Mouse (Mus musculus): Measurements from ENCODE around the gene C530025M09Rik.

The C530025M09Rik gene

GRCm38 (mm10) chr2:149830536-149831458, at the start of gene C530025M09Rik:
Gene C530025M09Rik (minus strand): TSS chr2:149831213.
- no peak for DNase-seq (ENCODE audit: low read depth)

GRCm38 (mm10) chr2:149877954-149878353, 46.9 kb upstream of the C530025M09Rik start:
- DNase-seq (ENCODE audit: low read depth) = no peak

- no peak for DNase-seq (ENCODE audit: low read depth)
Observed at GRCm38 (mm10) chr2:149873346-149873745, 42.3 kb upstream of the C530025M09Rik start.

GRCm38 (mm10) chr2:149872496-149872895, 41.5 kb upstream of the C530025M09Rik start:
- no peak for DNase-seq (ENCODE audit: low read depth)

GRCm38 (mm10) chr2:149870496-149870895, 39.5 kb upstream of the C530025M09Rik start:
- no peak for DNase-seq (ENCODE audit: low read depth)

- no peak for DNase-seq (ENCODE audit: low read depth)
Observed at GRCm38 (mm10) chr2:149865914-149866435, 35.0 kb upstream of the C530025M09Rik start.

- DNase-seq (ENCODE audit: low read depth) = no peak
Observed at GRCm38 (mm10) chr2:149861002-149861401, 30.0 kb upstream of the C530025M09Rik start.

GRCm38 (mm10) chr2:149848778-149849177, 17.8 kb upstream of the C530025M09Rik start:
- DNase-seq (ENCODE audit: low read depth) = no peak

GRCm38 (mm10) chr2:149844575-149844974, 13.6 kb upstream of the C530025M09Rik start:
- DNase-seq (ENCODE audit: low read depth) = no peak

- DNase-seq (ENCODE audit: low read depth) = no peak
Observed at GRCm38 (mm10) chr2:149839666-149840065, 8.7 kb upstream of the C530025M09Rik start.

GRCm38 (mm10) chr2:149836471-149837135, 5.6 kb upstream of the C530025M09Rik start:
- DNase-seq (ENCODE audit: low read depth) = no peak

GRCm38 (mm10) chr2:149835091-149835490, 4.1 kb upstream of the C530025M09Rik start:
- DNase-seq (ENCODE audit: low read depth) = no peak

GRCm38 (mm10) chr2:149832301-149832700, 1.3 kb upstream of the C530025M09Rik start:
- no peak for DNase-seq (ENCODE audit: low read depth)

GRCm38 (mm10) chr2:149831459-149832245, 639 bp upstream of the C530025M09Rik start:
- no peak for DNase-seq (ENCODE audit: low read depth)

GRCm38 (mm10) chr2:149829955-149830535, 968 bp downstream of the C530025M09Rik start:
- no peak for DNase-seq (ENCODE audit: low read depth)

- no peak for DNase-seq (ENCODE audit: low read depth)
Observed at GRCm38 (mm10) chr2:149828911-149829310, 2.1 kb downstream of the C530025M09Rik start, which contains the start of gene Syndig1. Gene Syndig1 (plus strand): TSS chr2:149829211.

- no peak for DNase-seq (ENCODE audit: low read depth)
Observed at GRCm38 (mm10) chr2:149820201-149820600, 10.8 kb downstream of the C530025M09Rik start.

- DNase-seq (ENCODE audit: low read depth) = no peak
Observed at GRCm38 (mm10) chr2:149819751-149820150, 11.3 kb downstream of the C530025M09Rik start.

GRCm38 (mm10) chr2:149818395-149818794, 12.6 kb downstream of the C530025M09Rik start:
- no peak for DNase-seq (ENCODE audit: low read depth)

- DNase-seq (ENCODE audit: low read depth) = no peak
Observed at GRCm38 (mm10) chr2:149812899-149813298, 18.1 kb downstream of the C530025M09Rik start.

GRCm38 (mm10) chr2:149805256-149805655, 25.8 kb downstream of the C530025M09Rik start:
- DNase-seq (ENCODE audit: low read depth) = no peak

All from c-Kit-positive CD71-negative TER-119-negative erythroid progenitor cells, embryonic 14.5 days (primary cell).